Mouse (Mus musculus) MEL (cell line): Measurements from ENCODE around the gene Gm45234.
A peak's percentile ranks its signal among the peaks of the same experiment; 100 is the strongest.

ENCODE experiments used
- BHLHE40 ChIP-seq: IDR thresholded peaks from 2 replicates; pipeline ENCODE4 v1.6.1; 2012; ENCODE audit warnings: low read depth, mild to moderate bottlenecking, inconsistent platforms, low read length, improper control_type of control experiment, borderline replicate concordance
- CTCF ChIP-seq, 3 experiments: IDR thresholded peaks in 2 of 3; conservative IDR thresholded peaks in 1 of 3; 2 replicates each; pipeline ENCODE4 v1.5.1; 2011 to 2012; ENCODE audit warnings: low read length in 3 of 3, low read depth in 2 of 3, mild to moderate bottlenecking in 2 of 3, improper control_type of control experiment in 1 of 3, inconsistent platforms in 1 of 3, mixed read lengths in 1 of 3, moderate library complexity in 1 of 3; ENCODE audit not compliant: control insufficient read depth in 1 of 3, insufficient read depth in 1 of 3, poor library complexity in 1 of 3, severe bottlenecking in 1 of 3
- HCFC1 ChIP-seq: IDR thresholded peaks from 2 replicates; pipeline ENCODE4 v1.6.1; 2012; ENCODE audit warnings: low read depth, mild to moderate bottlenecking, inconsistent platforms, low read length, improper control_type of control experiment, moderate library complexity
- KAT2A ChIP-seq: conservative IDR thresholded peaks from 2 replicates; pipeline ENCODE4 v1.6.1; 2012; ENCODE audit warnings: low read depth, low read length, improper control_type of control experiment, inconsistent platforms
- POLR2AphosphoS5 ChIP-seq: IDR thresholded peaks from 2 replicates; pipeline ENCODE4 v1.6.1; 2012; ENCODE audit warnings: low read depth, borderline replicate concordance, mild to moderate bottlenecking, inconsistent platforms, low read length, moderate library complexity, mixed read lengths

- TF ChIP-seq KAT2A, result peak; percentile 92
- no peak for TF ChIP-seq BHLHE40
- TF ChIP-seq POLR2AphosphoS5, result no peak
- TF ChIP-seq CTCF (IDR thresholded peaks at IDR 0.05 in 2 of 3, conservative IDR thresholded peaks at IDR 0.05 in 1 of 3; ENCODE audit: control insufficient read depth in 1 of 3, insufficient read depth in 1 of 3, low read depth in 2 of 3, low read length in 3 of 3, poor library complexity in 1 of 3, severe bottlenecking in 1 of 3), result no peak
- TF ChIP-seq HCFC1, result peak; percentile 97
These were observed 43.7 kb downstream of the Gm45234 start, which contains the start of the genes Emg1 and Phb2 for GRCm38 (mm10) chr6:124711824-124712782.
